Mouse (Mus musculus) liver, postnatal 0 days (tissue): Measurements from ENCODE around the gene Tpbgl. TPM values are rescaled to one million over a fixed set of nuclear protein-coding genes. Genes with fewer than 3 reads are reported as not detected.

ENCODE experiments used
- ATAC-seq: fragments of 200-750 bp; cut with Nextera tagmentation; 2 replicates; pipeline ENCODE4 v1.8.0; 2017; ENCODE audit warnings: mild to moderate bottlenecking, moderate library complexity
- DNase-seq: peaks from one replicate; pipeline ENCODE4 v3.0.0-alpha.2; 2016
- H3K27ac ChIP-seq: fragments of 300-500 bp; sonication (generic); 2 replicates; pipeline ENCODE4 v1.5.1; 2014; ENCODE audit warnings: antibody characterized with exemption, moderate library complexity, mild to moderate bottlenecking, low read depth
- H3K27me3 ChIP-seq: fragments of 300-500 bp; sonication (generic); 2 replicates; pipeline ENCODE4 v1.6.1; 2014; ENCODE audit warnings: low read length, control low read depth, mixed read lengths; ENCODE audit not compliant: insufficient read depth
- H3K36me3 ChIP-seq: fragments of 300-500 bp; sonication (generic); replicated peaks from 2 replicates; pipeline ENCODE4 v1.6.1; 2014; ENCODE audit warnings: mild to moderate bottlenecking, control low read depth, low read length, moderate library complexity, mixed read lengths; ENCODE audit not compliant: insufficient read depth
- H3K4me1 ChIP-seq: fragments of 300-500 bp; sonication (generic); 2 replicates; pipeline ENCODE4 v1.6.1; 2014; ENCODE audit warnings: antibody characterized with exemption, mild to moderate bottlenecking, control low read depth; ENCODE audit not compliant: insufficient read depth
- H3K4me2 ChIP-seq: fragments of 300-500 bp; sonication (generic); 2 replicates; pipeline ENCODE4 v1.6.1; 2014; ENCODE audit warnings: low read depth, mild to moderate bottlenecking, low read length, moderate library complexity, mixed read lengths
- H3K4me3 ChIP-seq: fragments of 300-500 bp; sonication (generic); 2 replicates; pipeline ENCODE4 v1.5.1; 2014; ENCODE audit warnings: low read depth, low read length
- H3K9ac ChIP-seq: fragments of 300-500 bp; sonication (generic); replicated peaks from 2 replicates; pipeline ENCODE4 v1.6.1; 2014; ENCODE audit warnings: mild to moderate bottlenecking, moderate library complexity
- H3K9me3 ChIP-seq: fragments of 300-500 bp; sonication (generic); 2 replicates; pipeline ENCODE4 v1.6.1; 2016; ENCODE audit warnings: mild to moderate bottlenecking, control low read depth, low read length, mixed read lengths
- CTCF ChIP-seq: sonication (generic); IDR thresholded peaks from 2 replicates; pipeline ENCODE4 v1.5.1; 2016; ENCODE audit warnings: antibody characterized with exemption, low read depth
- EP300 ChIP-seq: IDR thresholded peaks from 2 replicates; pipeline ENCODE4 v1.6.1; 2016; ENCODE audit warnings: antibody characterized with exemption, low read depth, mild to moderate bottlenecking
- WGBS: fragments of 180-500 bp; shearing (Covaris S2); extraction: QIAGEN DNeasy Blood & Tissue Kit; methylation state at CpG from one replicate; pipeline ENCODE4 v1.1.7; 2014; ENCODE audit not compliant: insufficient replicate concordance; 5-methylcytosine and 5-hydroxymethylcytosine counted together
- polyA plus RNA-seq: library from polyadenylated mRNA; unstranded; fragments of >200 nt; fragmentation: Nextera tagmentation; extraction: Ambion mirVana; gene quantifications from 2 replicates; pipeline ENCODE4 v1.2.1, GENCODE M21; 2015

The Tpbgl gene
- polyA plus RNA-seq, 1 experiment from 2014 or later = 0.55 TPM

DNA sequence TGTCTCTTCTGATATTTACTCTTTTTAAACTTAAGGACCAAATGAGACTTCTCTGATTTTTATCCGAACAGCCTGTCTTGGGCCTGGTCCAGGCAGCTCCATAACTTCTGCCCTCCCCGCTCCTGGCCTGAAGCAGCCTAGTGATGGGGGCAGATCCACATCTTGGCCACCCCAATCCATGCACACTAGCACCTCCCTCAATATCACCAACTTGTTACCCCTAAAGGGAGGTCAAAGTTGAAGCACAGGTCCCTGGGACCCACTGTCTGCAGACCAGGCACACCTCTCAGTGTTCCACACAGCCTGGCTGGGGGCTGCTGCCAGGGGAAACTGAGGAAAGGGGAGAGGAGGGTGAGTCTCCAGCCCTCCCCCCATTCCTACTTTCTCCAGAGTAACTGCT, 21.8 kb downstream of the Tpbgl start:
- ATAC-seq = no peak
- Histone ChIP-seq H3K4me3 (no peak overlapping the region), H3K4me2 (no peak overlapping the region), H3K4me1 (no peaks in the 10 kb centered on the region), H3K27ac (no peak overlapping the region), H3K27me3 (no peaks in the 10 kb centered on the region), H3K9ac (no peak overlapping the region), H3K9me3 (no peaks in the 10 kb centered on the region), H3K36me3 (peaks cover 46% of the 10 kb centered on the region)
- TF ChIP-seq EP300 (no peak), CTCF (no peak)
- no peak for DNase-seq
- 79% methylated on average over 2 of the region's 2 CpGs for WGBS

DNA sequence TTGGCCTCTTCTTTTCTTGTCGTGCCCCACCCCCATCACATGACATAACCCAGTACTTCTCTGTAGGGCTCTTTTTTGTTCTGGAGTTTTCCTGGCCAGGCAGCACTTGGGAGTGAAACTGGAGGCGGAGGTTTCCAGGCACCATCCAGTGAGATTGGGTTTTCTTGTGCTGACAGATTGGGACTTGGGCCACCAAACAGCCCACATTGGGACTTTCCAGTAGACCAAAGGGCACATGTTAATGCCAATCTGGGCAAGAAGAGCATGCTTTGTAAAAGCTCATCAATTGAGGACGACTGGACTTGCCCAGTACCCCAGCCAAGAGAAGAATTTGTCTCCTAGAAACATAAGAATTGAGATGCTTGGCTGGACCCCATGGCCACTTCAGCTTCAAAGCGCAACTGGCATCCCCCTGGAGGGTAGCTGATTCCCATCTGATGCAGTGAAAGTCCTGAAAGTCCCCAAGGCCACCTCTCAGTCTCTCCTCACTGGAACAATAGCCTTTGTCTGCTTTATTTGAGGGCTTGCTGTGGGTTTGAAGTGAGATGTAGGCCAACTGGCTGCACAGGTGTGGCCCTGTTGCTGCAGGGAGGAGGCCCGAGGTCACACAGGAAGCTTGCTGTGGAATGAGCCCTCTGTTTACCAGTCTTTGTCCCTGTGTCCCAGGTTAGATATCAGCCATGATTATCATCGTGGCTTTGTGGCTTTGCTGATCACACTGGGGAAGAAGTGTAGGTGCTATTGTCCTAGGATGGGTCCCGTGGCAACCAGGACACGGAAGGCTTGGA, 22.8 kb downstream of the Tpbgl start:
- WGBS = 78% methylated on average over 8 of the region's 8 CpGs
- DNase-seq (no peak), ATAC-seq (no peak)
- Histone ChIP-seq H3K27me3 (no peaks in the 10 kb centered on the region), H3K9me3 (no peaks in the 10 kb centered on the region), H3K4me2 (no peak overlapping the region), H3K4me1 (no peaks in the 10 kb centered on the region), H3K27ac (no peak overlapping the region), H3K4me3 (no peak overlapping the region), H3K9ac (no peak overlapping the region), H3K36me3 (peaks cover 56% of the 10 kb centered on the region)
- TF ChIP-seq CTCF (no peak), EP300 (no peak)

DNA sequence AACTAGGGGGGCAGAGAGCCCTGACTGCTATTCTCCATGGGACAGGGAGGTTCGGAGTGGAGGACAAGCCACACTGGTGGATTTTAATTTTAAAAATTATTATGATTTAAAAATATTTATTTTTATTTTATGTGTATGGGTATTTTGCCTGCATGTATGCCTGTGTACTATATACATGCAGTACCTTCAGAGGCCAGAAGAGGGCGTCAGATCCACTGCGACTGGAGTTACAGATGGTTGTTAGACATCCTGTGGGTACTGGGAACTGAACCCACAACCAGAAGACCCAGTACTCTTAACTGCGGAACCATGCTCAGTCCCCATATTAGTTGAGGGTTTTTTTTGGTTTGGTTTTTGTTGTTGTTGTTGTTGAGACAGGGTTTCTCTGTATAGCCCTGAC, 28.2 kb downstream of the Tpbgl start:
- peaks cover 9% of the 10 kb centered on the region for H3K4me1 ChIP-seq
- H3K4me2 ChIP-seq = peak overlapping the region; percentile 73; the same call in 1 of the 2 replicates
- no peak for ATAC-seq

GRCm38 (mm10) chr7:99593868-99594803, 32.8 kb downstream of the Tpbgl start:
- 60% methylated on average over 15 of the region's 15 CpGs for WGBS
- Histone ChIP-seq H3K9ac (peak overlapping the region; percentile 75), H3K27me3 (no peaks in the 10 kb centered on the region), H3K4me1 (peaks cover 35% of the 10 kb centered on the region), H3K4me3 (peak overlapping the region; percentile 63), H3K36me3 (peaks cover 65% of the 10 kb centered on the region), H3K27ac (peak overlapping the region; percentile 94), H3K9me3 (no peaks in the 10 kb centered on the region), H3K4me2 (peak overlapping the region; percentile 73)
- ATAC-seq = peak; percentile 93
- TF ChIP-seq EP300 (peak; percentile 97), CTCF (peak; percentile 29)
- peak; percentile 87 for DNase-seq

More for the DNA sequence above, 28.2 kb downstream of the Tpbgl start:
- Histone ChIP-seq H3K27me3 (no peaks in the 10 kb centered on the region), H3K4me3 (no peak overlapping the region; the same call in 1 of the 2 replicates), H3K9ac (no peak overlapping the region), H3K9me3 (no peaks in the 10 kb centered on the region), H3K36me3 (peaks cover 88% of the 10 kb centered on the region), H3K27ac (no peak overlapping the region)
- DNase-seq = no peak
- 74% methylated on average over 4 of the region's 4 CpGs for WGBS
- TF ChIP-seq CTCF = peak; percentile 65
- TF ChIP-seq EP300 = no peak

GRCm38 (mm10) chr7:99592669-99593068, 34.2 kb downstream of the Tpbgl start:
- peaks cover 60% of the 10 kb centered on the region for H3K36me3 ChIP-seq
- H3K4me1 ChIP-seq = peaks cover 32% of the 10 kb centered on the region
- H3K27me3 ChIP-seq = no peaks in the 10 kb centered on the region
- 46% methylated on average over 3 of the region's 3 CpGs for WGBS
- H3K9me3 ChIP-seq = no peaks in the 10 kb centered on the region
- H3K9ac ChIP-seq = 0 out of 2 replicates have a peak overlapping the region, but pooled peaks have one; percentile 6
- no peak for DNase-seq
- H3K27ac ChIP-seq = peak overlapping the region; percentile 94
- peak overlapping the region; percentile 62 for H3K4me2 ChIP-seq
- H3K4me3 ChIP-seq = no peak overlapping the region
- no peak for ATAC-seq
- TF ChIP-seq EP300 (peak; percentile 85), CTCF (no peak)

- DNase-seq (no peak), ATAC-seq (peak; percentile 7; the same call in 1 of the 2 replicates)
- Histone ChIP-seq H3K36me3 (peaks cover 40% of the 10 kb centered on the region), H3K4me3 (no peak overlapping the region), H3K27me3 (no peaks in the 10 kb centered on the region), H3K4me1 (peaks cover 29% of the 10 kb centered on the region), H3K27ac (0 out of 2 replicates have a peak overlapping the region, but pooled peaks have one; percentile 31), H3K9ac (no peak overlapping the region), H3K4me2 (0 out of 2 replicates have a peak overlapping the region, but pooled peaks have one; percentile 10), H3K9me3 (no peaks in the 10 kb centered on the region)
- TF ChIP-seq EP300 (no peak), CTCF (no peak)
- 69% methylated on average over 5 of the region's 5 CpGs for WGBS
Observed at GRCm38 (mm10) chr7:99590646-99591045, 36.3 kb downstream of the Tpbgl start.
